Comparison of ENCODE assay signal across 27 mouse cellular contexts in the genomic region with DNA sequence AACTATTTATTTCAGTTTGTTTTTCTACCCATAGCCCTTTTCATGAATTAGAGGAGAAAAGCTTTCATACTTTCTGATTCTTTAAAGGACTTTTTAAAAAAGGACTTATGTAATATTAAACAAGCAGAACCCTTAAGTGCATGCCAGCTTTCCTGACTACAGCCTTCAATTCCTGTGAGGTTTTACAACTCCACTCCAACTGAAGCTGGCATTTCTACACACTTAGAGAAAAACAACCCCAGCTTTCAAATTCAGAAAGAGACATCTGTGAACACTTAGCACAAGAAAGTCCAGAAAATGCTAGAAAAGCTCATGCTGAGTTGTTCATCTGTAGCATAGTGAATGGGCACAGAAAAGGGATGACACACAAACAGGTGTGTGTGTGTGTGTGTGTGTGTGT. TPM values are rescaled to one million over a fixed set of nuclear protein-coding genes. Genes with fewer than 3 reads are reported as not detected.
A peak's percentile ranks its signal among the peaks of the same experiment; 100 is the strongest.
DNase-seq lines count a peak whose midpoint lies in the region; ATAC-seq and TF ChIP-seq lines count a peak whose summit lies in the region.
"Had no signal": no experiment of that assay in that cellular context is flagged by ENCODE, and none has a peak within 500 bp of the region (broad histone marks: within the 10 kb centered on the region; RNA-seq: fewer than 3 reads in every experiment).

No protein-coding gene starts in this region.

- no peaks in the 10 kb centered on the region for H3K9me3 ChIP-seq in embryonic facial prominence, embryonic 14.5 days (ENCODE audit: control insufficient read depth, low read length)
- H3K9me3 ChIP-seq: forebrain, embryonic 12.5 days; limb, embryonic 13.5 days; liver, embryonic 12.5 days had no signal

- no peak overlapping the region for H3K4me2 ChIP-seq in embryonic facial prominence, embryonic 14.5 days (ENCODE audit: low read depth, low read length)
- H3K4me2 ChIP-seq: forebrain, embryonic 12.5 days; limb, embryonic 13.5 days; liver, embryonic 12.5 days; midbrain, embryonic 11.5 days had no signal

- peak overlapping the region; percentile 66 for H3K27ac ChIP-seq in gastrocnemius, adult 2 months
- H3K27ac ChIP-seq in left cerebral cortex, adult 2 months = peak overlapping the region; percentile 18; the same call in 1 of the 2 replicates
- H3K27ac ChIP-seq in embryonic facial prominence, embryonic 14.5 days (replicated peaks; ENCODE audit: low read depth, low read length) = peak overlapping the region; percentile 39
- H3K27ac ChIP-seq: forebrain, embryonic 12.5 days; limb, embryonic 13.5 days; liver, embryonic 12.5 days had no signal

- intact Hi-C loops in gastrocnemius, adult 2 months (cut with DNase I) = no loop called here
- intact Hi-C loops in left cerebral cortex, adult 2 months (cut with DNase I) = no loop called here
- intact Hi-C loops in left cerebral cortex, postnatal 36 days (cut with DNase I) = no loop called here

- no peak for ATAC-seq in embryonic facial prominence, embryonic 14.5 days (ENCODE audit: low read depth)
- ATAC-seq: forebrain, postnatal 0 days; intestine, postnatal 0 days; liver, embryonic 12.5 days; liver, postnatal 0 days; midbrain, embryonic 16.5 days; Patski had no signal

- TF ChIP-seq CTCF in gastrocnemius, adult 2 months (IDR thresholded peaks at IDR 0.05) = no peak
- no peak for TF ChIP-seq CTCF in left cerebral cortex, adult 2 months (IDR thresholded peaks at IDR 0.05)

- DNase-seq in gastrocnemius, adult 2 months = no peak
- DNase-seq in gastrocnemius, postnatal 10 days = no peak
- DNase-seq in left cerebral cortex, adult 2 months (ENCODE audit: extremely low spot score in 1 of 2, low spot score in 2 of 2) = no peak
- DNase-seq in left cerebral cortex, postnatal 36 days (ENCODE audit: low spot score in 2 of 2) = no peak
- peak; percentile 56 for DNase-seq in embryonic facial prominence, embryonic 14.5 days (ENCODE audit: low spot score)
- peak; percentile 36 for DNase-seq in telencephalon, adult 2 months (ENCODE audit: low read depth, low spot score)
- DNase-seq in embryo, embryonic 9.5 days (ENCODE audit: extremely low spot score) = no peak
- DNase-seq: adrenal gland, postnatal 25 days; cerebellum, adult 18-20 months; cerebellum, postnatal 10 days; forebrain, postnatal 0 days; gastrocnemius, postnatal 36 days; heart, postnatal 14 days; kidney, adult 9 months; kidney, postnatal 10 days; liver, postnatal 0 days; lung, postnatal 36 days; right cerebral cortex, adult 18-20 months; right cerebral cortex, postnatal 4 days had no signal

- peaks cover 51% of the 10 kb centered on the region for H3K36me3 ChIP-seq in embryonic facial prominence, embryonic 14.5 days (ENCODE audit: control insufficient read depth, insufficient read depth, low read length)

- H3K9ac ChIP-seq in embryonic facial prominence, embryonic 14.5 days (ENCODE audit: low read depth, low read length) = no peak overlapping the region
- H3K9ac ChIP-seq: forebrain, embryonic 12.5 days; forebrain, postnatal 0 days; limb, embryonic 13.5 days; liver, embryonic 12.5 days; liver, postnatal 0 days had no signal

- H3K4me3 ChIP-seq in gastrocnemius, adult 2 months = no peak overlapping the region
- no peak overlapping the region for H3K4me3 ChIP-seq in left cerebral cortex, adult 2 months
- H3K4me3 ChIP-seq in embryonic facial prominence, embryonic 14.5 days (ENCODE audit: low read depth, low read length) = no peak overlapping the region
- H3K4me3 ChIP-seq: erythroblast, embryonic 14.5 days; forebrain, embryonic 12.5 days; limb, embryonic 13.5 days; liver, embryonic 12.5 days had no signal

- H3K27me3 ChIP-seq in embryonic facial prominence, embryonic 14.5 days (replicated peaks; ENCODE audit: control insufficient read depth, insufficient read depth, low read length) = no peaks in the 10 kb centered on the region
- H3K27me3 ChIP-seq: forebrain, embryonic 12.5 days; limb, embryonic 13.5 days; liver, embryonic 12.5 days; Patski had no signal

- peaks cover 2% of the 10 kb centered on the region; the same call in 1 of the 2 replicates for H3K4me1 ChIP-seq in embryonic facial prominence, embryonic 14.5 days (ENCODE audit: control insufficient read depth, insufficient read depth, low read length)
- H3K4me1 ChIP-seq: forebrain, embryonic 12.5 days; liver, embryonic 12.5 days had no signal

RNA-seq across cellular contexts. Expression of a gene that starts 19.8 kb away (rescaled TPM):
- total RNA-seq in gastrocnemius, adult 2 months (2021) = 1 to 10 TPM; 1.5 to 3.2 TPM
- 1 to 10 TPM in 1 of 2 experiments, under 1 TPM in 1; 0.80 to 2.1 TPM for total RNA-seq in gastrocnemius, postnatal 10 days (2021)
- total RNA-seq in left cerebral cortex, adult 2 months (2021) = 1 to 10 TPM; 5.1 to 5.3 TPM
- total RNA-seq in left cerebral cortex, postnatal 36 days (2021) = 1 to 10 TPM; 4.8 to 5.2 TPM
- polyA plus RNA-seq in embryonic facial prominence, embryonic 14.5 days (2014; fragmentation: Nextera tagmentation; extraction: Ambion mirVana) = 10.0 and 11.9 TPM in 2 replicates

RNA-seq across cellular contexts. Expression of a gene that starts 56.8 kb away (rescaled TPM):
- 10 to 100 TPM; 11.0 to 11.4 TPM for total RNA-seq in gastrocnemius, adult 2 months (2021)
- total RNA-seq in gastrocnemius, postnatal 10 days (2021) = 10 to 100 TPM in 1 of 2 experiments, 1 to 10 TPM in 1; 7.4 to 17.5 TPM
- 10 to 100 TPM; 36.7 to 37.7 TPM for total RNA-seq in left cerebral cortex, adult 2 months (2021)
- 10 to 100 TPM; 17.9 to 29.7 TPM for total RNA-seq in left cerebral cortex, postnatal 36 days (2021)
- 28.3 and 34.1 TPM in 2 replicates for polyA plus RNA-seq in embryonic facial prominence, embryonic 14.5 days (2014; fragmentation: Nextera tagmentation; extraction: Ambion mirVana)

Comparison
In these comparisons a context has a peak if more than half of its experiments do, and no peak if none do; other contexts are left out.
1. DNase-seq: peak in embryonic facial prominence, embryonic 14.5 days (single experiment) and telencephalon, adult 2 months (single experiment); none in gastrocnemius, adult 2 months (single experiment), gastrocnemius, postnatal 10 days (single experiment), left cerebral cortex, adult 2 months (0 of 2), left cerebral cortex, postnatal 36 days (0 of 2) and embryo, embryonic 9.5 days (single experiment).
2. Peak in every context shown above with its lines, with median percentiles within 50 percentile points of each other: H3K27ac ChIP-seq.